Mouse (Mus musculus) myocyte (in vitro differentiated cells): Measurements from ENCODE around the gene Ankrd42.

Experiments used
- CEBPB ChIP-seq: IDR thresholded peaks from 2 replicates; pipeline ENCODE4 v1.6.1; 2011; ENCODE audit warnings: mild to moderate bottlenecking, moderate library complexity; ENCODE audit not compliant: poor library complexity, insufficient read depth, severe bottlenecking
- E2F4 ChIP-seq: IDR thresholded peaks from one replicate; pipeline ENCODE4 v1.6.1; 2011; ENCODE audit warnings: mild to moderate bottlenecking, control low read depth, moderate library complexity; ENCODE audit not compliant: insufficient read depth
- MAX ChIP-seq: IDR thresholded peaks from one replicate; pipeline ENCODE4 v1.6.1; 2011; ENCODE audit warnings: low read depth, mild to moderate bottlenecking, control low read depth
- MYOD1 ChIP-seq, 3 experiments: IDR thresholded peaks; one replicate each; pipeline ENCODE4 v1.6.1; 2011; ENCODE audit warnings: control low read depth in 2 of 3, low read depth in 2 of 3, mild to moderate bottlenecking in 2 of 3, moderate library complexity in 1 of 3; ENCODE audit not compliant: insufficient read length in 2 of 3, control insufficient read depth in 1 of 3
- MYOG ChIP-seq, 3 experiments: IDR thresholded peaks; one replicate each; pipeline ENCODE4 v1.6.1; 2011; ENCODE audit warnings: control low read depth in 2 of 3, low read depth in 2 of 3, mild to moderate bottlenecking in 2 of 3; ENCODE audit not compliant: insufficient read length in 2 of 3, control insufficient read depth in 1 of 3, insufficient read depth in 1 of 3
- POLR2A ChIP-seq: IDR thresholded peaks from one replicate; pipeline ENCODE4 v1.6.1; 2011; ENCODE audit warnings: low read depth, mild to moderate bottlenecking, control low read depth, moderate library complexity; ENCODE audit not compliant: insufficient read length
- POLR2AphosphoS2 ChIP-seq: IDR thresholded peaks from one replicate; pipeline ENCODE4 v1.6.1; 2011; ENCODE audit warnings: low read depth, control low read depth; ENCODE audit not compliant: insufficient read length
- SRF ChIP-seq: IDR thresholded peaks from one replicate; pipeline ENCODE4 v1.6.1; 2011; ENCODE audit warnings: low read depth; ENCODE audit not compliant: control insufficient read depth, insufficient read length
- TCF12 ChIP-seq: IDR thresholded peaks from one replicate; pipeline ENCODE4 v1.6.1; 2011; ENCODE audit warnings: mild to moderate bottlenecking, control low read depth; ENCODE audit not compliant: poor library complexity, insufficient read depth, severe bottlenecking
- USF1 ChIP-seq: IDR thresholded peaks from one replicate; pipeline ENCODE4 v1.6.1; 2011; ENCODE audit warnings: low read depth, mild to moderate bottlenecking, control low read depth, moderate library complexity

DNA sequence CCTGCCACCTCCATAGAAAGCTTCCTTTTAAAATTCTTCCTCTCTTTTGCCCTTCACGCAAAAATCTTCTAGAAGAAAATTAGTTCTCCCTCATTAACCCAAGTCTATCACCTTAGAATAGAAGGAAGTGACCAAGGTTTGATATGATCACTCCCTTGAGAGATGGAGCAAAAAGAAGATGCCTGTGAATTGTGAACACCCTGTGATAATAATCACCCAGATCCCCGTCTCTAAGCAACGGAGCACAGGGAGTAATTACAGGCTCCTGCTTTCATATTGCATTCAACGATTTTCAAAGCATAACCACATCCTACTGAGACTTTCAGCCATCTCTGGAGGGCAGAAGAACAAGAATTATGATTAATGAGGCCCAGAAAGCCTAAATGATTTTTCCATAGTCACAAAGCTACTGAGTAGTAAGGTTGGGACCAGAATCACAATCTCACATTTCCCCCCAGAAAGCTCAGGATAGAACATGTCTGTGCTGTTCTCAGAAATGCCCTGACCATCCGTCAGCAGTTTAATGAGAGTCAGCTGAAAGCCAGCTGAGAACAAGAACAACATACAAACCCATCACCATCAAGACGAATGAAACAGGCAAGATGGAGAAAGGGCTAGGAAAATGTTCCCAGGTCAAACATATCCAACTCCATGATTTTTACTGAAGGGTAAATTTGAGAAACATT, 104.4 kb downstream of the Ankrd42 start:
- TF ChIP-seq MYOD1 (IDR thresholded peaks at IDR 0.05; ENCODE audit: control insufficient read depth in 1 of 3, insufficient read length in 2 of 3, low read depth in 2 of 3) (no peak), SRF (no peak), POLR2A (no peak), MAX (no peak), E2F4 (no peak), MYOG (IDR thresholded peaks at IDR 0.05; ENCODE audit: control insufficient read depth in 1 of 3, insufficient read depth in 1 of 3, insufficient read length in 2 of 3, low read depth in 2 of 3) (no peak), CEBPB (no peak), USF1 (no peak), TCF12 (no peak), POLR2AphosphoS2 (no peak)
